Mouse (Mus musculus): ENCODE results near the gene Nek6. TPM values are rescaled to one million over a fixed set of nuclear protein-coding genes. Genes with fewer than 3 reads are reported as not detected.

Nek6 gene
- total and polyA plus RNA-seq, 2 experiments from 2014 or later: 18.1 to 25.5 TPM

DNA sequence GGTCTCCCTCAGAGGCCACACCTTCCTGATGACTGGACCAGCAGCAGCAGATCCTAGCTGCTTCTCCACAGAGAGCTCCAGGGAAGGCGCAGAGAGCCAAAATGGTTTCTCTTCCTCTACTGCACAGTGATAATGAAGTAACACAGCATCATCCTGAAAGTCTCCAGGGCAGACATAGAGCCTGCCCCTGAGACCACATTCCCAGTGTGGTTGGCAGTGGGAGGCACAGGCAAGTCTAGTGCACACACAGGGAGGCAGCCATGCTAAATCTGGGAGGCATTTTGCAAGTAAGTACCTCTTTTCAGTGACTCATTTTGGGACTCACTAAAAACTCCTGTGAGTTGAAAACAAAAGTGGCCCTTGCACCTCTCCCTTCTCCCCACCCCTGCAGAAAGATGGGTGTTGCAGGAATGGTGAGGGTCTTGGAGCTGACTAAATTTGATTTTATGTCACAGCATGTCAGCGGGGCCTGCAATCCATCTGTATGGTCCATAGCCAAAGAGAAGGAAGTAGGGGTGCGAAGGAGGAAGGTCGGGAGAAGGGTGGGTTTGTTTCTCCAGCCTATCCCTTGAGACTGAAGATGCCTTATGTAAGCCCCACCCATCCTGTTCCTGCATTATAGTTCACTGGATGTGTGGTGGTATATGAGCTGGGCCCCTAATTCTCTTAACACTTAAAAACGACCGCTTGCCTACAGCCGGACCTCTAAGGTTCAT is 2.3 kb upstream of the Nek6 start:
- no peak overlapping the region for H3K4me2 ChIP-seq (ENCODE audit: low read depth, low read length)
- H3K4me3 ChIP-seq (ENCODE audit: low read depth, low read length): no peak overlapping the region
- TF ChIP-seq EP300 (IDR thresholded peaks at IDR 0.05; ENCODE audit: low read depth): no peak
- TF ChIP-seq CTCF (IDR thresholded peaks at IDR 0.05; ENCODE audit: low read depth): no peak
- DNase-seq (ENCODE audit: low spot score): no peak
- no peak overlapping the region for H3K9ac ChIP-seq (replicated peaks; ENCODE audit: low read depth, low read length)
- no peak for ATAC-seq (ENCODE audit: insufficient read depth, low read depth)
- H3K36me3 ChIP-seq (replicated peaks; ENCODE audit: control insufficient read depth, insufficient read depth, low read length): no peaks in the 10 kb centered on the region
- H3K27me3 ChIP-seq (ENCODE audit: control insufficient read depth, insufficient read depth, low read length): no peaks in the 10 kb centered on the region
- peaks cover 10% of the 10 kb centered on the region; the same call in 1 of the 2 replicates for H3K4me1 ChIP-seq (ENCODE audit: control insufficient read depth, insufficient read depth)
- WGBS: 66% methylated on average over 7 of the region's 7 CpGs
- H3K9me3 ChIP-seq (replicated peaks; ENCODE audit: control insufficient read depth, low read length): no peaks in the 10 kb centered on the region
- H3K27ac ChIP-seq (ENCODE audit: low read depth): no peak overlapping the region

DNA sequence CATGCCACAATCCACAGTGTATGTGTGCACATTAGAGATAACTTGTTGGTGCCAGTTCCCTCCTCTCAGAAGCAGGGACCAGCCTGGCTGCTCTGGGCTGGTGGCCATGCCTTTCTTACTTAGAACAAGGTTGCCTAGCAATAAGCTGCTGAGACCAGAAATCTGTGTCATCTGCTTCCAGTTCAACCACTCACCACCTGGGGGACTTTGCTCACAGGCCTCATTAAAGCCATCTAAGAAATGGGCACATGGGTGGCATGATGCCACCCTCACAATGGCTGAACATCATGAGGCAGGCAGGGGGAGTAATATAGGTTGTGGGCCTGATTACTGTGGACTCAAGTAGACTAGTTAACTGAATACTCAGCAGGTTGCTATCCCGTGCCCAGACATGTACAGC is 1.3 kb upstream of the Nek6 start:
- Histone ChIP-seq H3K4me2 (ENCODE audit: low read depth, low read length) (no peak overlapping the region), H3K27ac (ENCODE audit: low read depth) (no peak overlapping the region), H3K9me3 (replicated peaks; ENCODE audit: control insufficient read depth, low read length) (no peaks in the 10 kb centered on the region), H3K36me3 (replicated peaks; ENCODE audit: control insufficient read depth, insufficient read depth, low read length) (no peaks in the 10 kb centered on the region), H3K9ac (replicated peaks; ENCODE audit: low read depth, low read length) (no peak overlapping the region), H3K4me1 (ENCODE audit: control insufficient read depth, insufficient read depth) (peaks cover 16% of the 10 kb centered on the region), H3K4me3 (ENCODE audit: low read depth, low read length) (no peak overlapping the region), H3K27me3 (ENCODE audit: control insufficient read depth, insufficient read depth, low read length) (no peaks in the 10 kb centered on the region)
- no peak for ATAC-seq (ENCODE audit: insufficient read depth, low read depth)
- no peak for DNase-seq (ENCODE audit: low spot score)
- 94% methylated on average over 1 of the region's 1 CpGs for WGBS
- TF ChIP-seq CTCF (IDR thresholded peaks at IDR 0.05; ENCODE audit: low read depth): 0 out of 2 replicates have a peak, but pooled peaks have one; percentile 4
- no peak for TF ChIP-seq EP300 (IDR thresholded peaks at IDR 0.05; ENCODE audit: low read depth)

DNA sequence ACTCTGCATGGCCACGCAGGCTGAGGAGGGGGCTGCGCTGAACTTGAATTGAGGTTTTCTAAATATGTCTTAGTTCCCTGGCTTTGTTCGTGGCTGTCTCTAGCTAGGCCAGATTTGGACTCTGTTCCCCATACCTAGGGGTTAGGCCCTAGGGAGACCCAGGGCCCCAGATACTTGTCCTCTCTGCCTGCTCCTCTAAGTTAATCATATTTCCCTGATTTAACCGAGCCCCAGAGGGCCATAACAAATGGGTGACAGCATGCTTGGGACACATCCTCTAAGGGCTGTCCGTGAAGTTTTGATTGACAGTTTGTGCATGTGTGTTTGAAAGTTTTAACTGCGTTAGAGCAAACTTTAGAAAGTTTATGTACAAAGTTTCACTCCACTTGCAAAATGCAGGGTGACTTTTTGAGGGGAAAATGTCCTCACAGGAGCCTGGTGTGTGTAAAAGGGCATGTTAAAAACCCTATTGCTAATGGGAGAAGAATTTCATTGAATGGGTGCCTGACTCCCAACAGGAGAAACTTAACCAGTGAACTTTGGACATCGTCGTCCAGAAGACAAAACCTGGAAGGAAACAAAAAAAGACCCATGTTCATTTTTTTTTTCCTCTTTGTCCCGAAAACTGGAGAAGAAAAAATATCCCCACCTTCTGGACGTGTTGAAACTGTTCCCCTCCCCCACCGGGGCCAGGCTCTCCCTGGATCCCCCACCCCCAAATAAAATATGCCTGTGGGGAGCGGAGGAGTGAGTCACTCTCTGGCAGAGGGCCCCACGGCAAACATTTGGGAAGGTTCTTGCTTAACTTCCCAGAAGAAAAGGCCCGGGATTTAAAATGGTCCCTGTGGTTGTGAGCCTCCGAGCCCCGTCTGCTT is 1.1 kb downstream of the Nek6 start:
- WGBS: 27% methylated on average over 16 of the region's 16 CpGs
- Histone ChIP-seq H3K9me3 (replicated peaks; ENCODE audit: control insufficient read depth, low read length) (no peaks in the 10 kb centered on the region), H3K27ac (ENCODE audit: low read depth) (peak overlapping the region; percentile 89), H3K36me3 (replicated peaks; ENCODE audit: control insufficient read depth, insufficient read depth, low read length) (no peaks in the 10 kb centered on the region), H3K27me3 (ENCODE audit: control insufficient read depth, insufficient read depth, low read length) (no peaks in the 10 kb centered on the region), H3K9ac (replicated peaks; ENCODE audit: low read depth, low read length) (peak overlapping the region; percentile 81), H3K4me3 (ENCODE audit: low read depth, low read length) (peak overlapping the region; percentile 79), H3K4me2 (ENCODE audit: low read depth, low read length) (peak overlapping the region; percentile 74), H3K4me1 (ENCODE audit: control insufficient read depth, insufficient read depth) (peaks cover 32% of the 10 kb centered on the region)
- TF ChIP-seq CTCF (IDR thresholded peaks at IDR 0.05; ENCODE audit: low read depth) (no peak), EP300 (IDR thresholded peaks at IDR 0.05; ENCODE audit: low read depth) (no peak)
- no peak for DNase-seq (ENCODE audit: low spot score)
- no peak for ATAC-seq (ENCODE audit: insufficient read depth, low read depth)

DNA sequence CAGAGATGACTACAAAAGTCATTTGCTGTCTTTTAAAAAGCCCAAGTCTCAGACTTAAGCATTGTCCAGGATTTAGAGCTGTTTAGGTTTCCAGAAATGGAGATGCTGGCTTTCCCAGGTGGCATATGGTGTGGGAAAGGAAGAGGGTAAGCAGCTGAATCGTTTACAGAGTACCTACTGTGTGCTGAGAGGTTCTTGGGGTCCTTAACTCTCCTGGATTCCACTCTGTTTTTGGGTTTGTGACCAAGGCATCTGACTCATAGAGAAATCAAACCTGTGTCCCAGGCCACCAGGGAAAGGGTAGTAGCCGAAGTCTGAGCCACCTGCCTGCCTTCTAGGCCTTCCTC is 1.7 kb downstream of the Nek6 start:
- ATAC-seq (ENCODE audit: insufficient read depth, low read depth): no peak

DNA sequence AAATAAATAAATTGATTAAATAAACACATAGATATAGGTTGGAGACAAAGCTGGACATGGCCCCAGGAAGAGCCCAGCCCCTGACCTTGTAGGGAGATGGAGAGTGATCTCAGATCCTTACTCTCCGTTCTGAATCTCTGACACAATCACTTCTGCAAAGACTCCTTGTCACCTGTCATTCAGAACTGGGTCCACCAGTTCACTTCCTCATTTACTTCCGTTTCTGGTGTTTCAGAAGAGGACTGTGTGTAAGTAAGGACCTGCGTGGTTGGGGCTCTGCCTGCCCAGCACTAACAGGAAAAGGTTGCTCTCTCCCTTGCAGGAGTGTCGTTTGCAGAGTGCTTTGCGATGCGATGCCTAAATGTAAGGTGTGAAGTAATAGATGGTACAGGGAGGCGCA is 3.0 kb downstream of the Nek6 start:
- no peak overlapping the region for H3K4me2 ChIP-seq (ENCODE audit: low read depth, low read length)
- peaks cover 43% of the 10 kb centered on the region for H3K4me1 ChIP-seq (ENCODE audit: control insufficient read depth, insufficient read depth)
- H3K4me3 ChIP-seq (ENCODE audit: low read depth, low read length): no peak overlapping the region
- H3K27me3 ChIP-seq (ENCODE audit: control insufficient read depth, insufficient read depth, low read length): no peaks in the 10 kb centered on the region
- no peaks in the 10 kb centered on the region for H3K36me3 ChIP-seq (replicated peaks; ENCODE audit: control insufficient read depth, insufficient read depth, low read length)
- TF ChIP-seq CTCF (IDR thresholded peaks at IDR 0.05; ENCODE audit: low read depth): no peak
- TF ChIP-seq EP300 (IDR thresholded peaks at IDR 0.05; ENCODE audit: low read depth): no peak
- no peak for ATAC-seq (ENCODE audit: insufficient read depth, low read depth)
- no peaks in the 10 kb centered on the region for H3K9me3 ChIP-seq (replicated peaks; ENCODE audit: control insufficient read depth, low read length)
- 0 out of 2 replicates have a peak overlapping the region, but pooled peaks have one; percentile 28 for H3K27ac ChIP-seq (ENCODE audit: low read depth)
- H3K9ac ChIP-seq (replicated peaks; ENCODE audit: low read depth, low read length): no peak overlapping the region
- 58% methylated on average over 7 of the region's 7 CpGs for WGBS
- no peak for DNase-seq (ENCODE audit: low spot score)

More for the DNA sequence above, 1.7 kb downstream of the Nek6 start:
- no peaks in the 10 kb centered on the region for H3K27me3 ChIP-seq (ENCODE audit: control insufficient read depth, insufficient read depth, low read length)
- no peak overlapping the region for H3K9ac ChIP-seq (replicated peaks; ENCODE audit: low read depth, low read length)
- 56% methylated on average over 2 of the region's 2 CpGs for WGBS
- H3K36me3 ChIP-seq (replicated peaks; ENCODE audit: control insufficient read depth, insufficient read depth, low read length): no peaks in the 10 kb centered on the region
- no peaks in the 10 kb centered on the region for H3K9me3 ChIP-seq (replicated peaks; ENCODE audit: control insufficient read depth, low read length)
- H3K27ac ChIP-seq (ENCODE audit: low read depth): peak overlapping the region; percentile 89
- peak overlapping the region; percentile 74 for H3K4me2 ChIP-seq (ENCODE audit: low read depth, low read length)
- H3K4me3 ChIP-seq (ENCODE audit: low read depth, low read length): peak overlapping the region; percentile 79
- H3K4me1 ChIP-seq (ENCODE audit: control insufficient read depth, insufficient read depth): peaks cover 32% of the 10 kb centered on the region
- no peak for DNase-seq (ENCODE audit: low spot score)
- TF ChIP-seq EP300 (IDR thresholded peaks at IDR 0.05; ENCODE audit: low read depth): no peak
